ENCODE assay signal across 9 mouse cellular contexts in genomic region chr4:137729155-137729855, GRCm38 (mm10).
A peak's percentile ranks its signal among the peaks of the same experiment; 100 is the strongest.
DNase-seq lines count a peak whose midpoint lies in the region; ATAC-seq and TF ChIP-seq lines count a peak whose summit lies in the region.
"Had no signal": no experiment of that assay in that cellular context is flagged by ENCODE, and none has a peak within 500 bp of the region (broad histone marks: within the 10 kb centered on the region; RNA-seq: fewer than 3 reads in every experiment).

No protein-coding gene starts in this region.

- H3K27ac ChIP-seq in heart, embryonic 11.5 days (ENCODE audit: low read depth, low read length): no peak overlapping the region
- no peak overlapping the region for H3K27ac ChIP-seq in heart, adult 2 months
- no peak overlapping the region for H3K27ac ChIP-seq in forebrain, embryonic 15.5 days (replicated peaks)
- H3K27ac ChIP-seq in liver, embryonic 13.5 days: no peak overlapping the region
- H3K27ac ChIP-seq: macrophage had no signal

- no peak for TF ChIP-seq CTCF in heart, adult 2 months (IDR thresholded peaks at IDR 0.05)
- no peak for TF ChIP-seq CTCF in E14TG2a.4 (conservative IDR thresholded peaks at IDR 0.05; ENCODE audit: low read length)

- H3K4me3 ChIP-seq in heart, embryonic 11.5 days (ENCODE audit: low read depth, low read length): 0 out of 2 replicates have a peak overlapping the region, but pooled peaks have one; percentile 14
- H3K4me3 ChIP-seq in heart, adult 2 months: no peak overlapping the region
- H3K4me3 ChIP-seq in E14TG2a.4 (replicated peaks; ENCODE audit: low read length): peak overlapping the region; percentile 78
- H3K4me3 ChIP-seq in forebrain, embryonic 15.5 days: peak overlapping the region; percentile 50
- H3K4me3 ChIP-seq in liver, embryonic 13.5 days (replicated peaks): no peak overlapping the region

- no peaks in the 10 kb centered on the region for H3K9me3 ChIP-seq in heart, embryonic 11.5 days (replicated peaks; ENCODE audit: control insufficient read depth, low read length)
- H3K9me3 ChIP-seq in E14TG2a.4 (ENCODE audit: low read length): no peaks in the 10 kb centered on the region
- H3K9me3 ChIP-seq in forebrain, embryonic 15.5 days: no peaks in the 10 kb centered on the region
- H3K9me3 ChIP-seq in liver, embryonic 13.5 days (replicated peaks): no peaks in the 10 kb centered on the region

- H3K36me3 ChIP-seq in heart, embryonic 11.5 days (ENCODE audit: control insufficient read depth, insufficient read depth, low read length): no peaks in the 10 kb centered on the region
- H3K36me3 ChIP-seq in heart, adult 2 months (ENCODE audit: control insufficient read depth, insufficient read depth, low read length): no peaks in the 10 kb centered on the region
- peaks cover 16% of the 10 kb centered on the region; the same call in 1 of the 2 replicates for H3K36me3 ChIP-seq in E14TG2a.4 (ENCODE audit: insufficient read depth, low read length)
- no peaks in the 10 kb centered on the region for H3K36me3 ChIP-seq in forebrain, embryonic 15.5 days
- H3K36me3 ChIP-seq in liver, embryonic 13.5 days: no peaks in the 10 kb centered on the region

- H3K79me2 ChIP-seq in heart, adult 2 months (replicated peaks; ENCODE audit: control insufficient read depth, insufficient read depth, low read length): no peaks in the 10 kb centered on the region

- TF ChIP-seq POLR2A in heart, adult 2 months (IDR thresholded peaks at IDR 0.05; ENCODE audit: insufficient read depth, low read depth, low read length): no peak

- H3K27me3 ChIP-seq in heart, embryonic 11.5 days (ENCODE audit: control insufficient read depth, insufficient read depth, low read length): peaks cover 58% of the 10 kb centered on the region
- H3K27me3 ChIP-seq in heart, adult 2 months (ENCODE audit: control insufficient read depth, insufficient read depth, low read length): peaks cover 2% of the 10 kb centered on the region; the same call in 1 of the 2 replicates
- H3K27me3 ChIP-seq in E14TG2a.4 (ENCODE audit: insufficient read depth, low read length): peaks cover 20% of the 10 kb centered on the region
- H3K27me3 ChIP-seq in forebrain, embryonic 15.5 days: 0 out of 2 replicates have a peak, but pooled peaks cover 4% of the 10 kb centered on the region
- peaks cover 64% of the 10 kb centered on the region for H3K27me3 ChIP-seq in liver, embryonic 13.5 days

- H3K4me2 ChIP-seq in heart, embryonic 11.5 days: peak overlapping the region; percentile 46
- H3K4me2 ChIP-seq in forebrain, embryonic 15.5 days (replicated peaks): peak overlapping the region; percentile 74
- peak overlapping the region; percentile 2; the same call in 1 of the 2 replicates for H3K4me2 ChIP-seq in liver, embryonic 13.5 days

- no peak for ATAC-seq in heart, embryonic 11.5 days (replicated peaks; ENCODE audit: insufficient number of reproducible peaks, low FRiP score, low TSS enrichment)
- peak; percentile 34 for ATAC-seq in forebrain, embryonic 15.5 days (replicated peaks)
- no peak for ATAC-seq in liver, embryonic 13.5 days (ENCODE audit: low read depth)
- ATAC-seq in erythroblast, adult 5-6 weeks (replicated peaks; ENCODE audit: low FRiP score, poor library complexity, severe bottlenecking): no peak
- no peak for ATAC-seq in megakaryocyte-erythroid progenitor cell, adult 5-6 weeks (replicated peaks; ENCODE audit: low FRiP score, low TSS enrichment, poor library complexity, severe bottlenecking)

- intact Hi-C loops in heart, adult 2 months (cut with DNase I): no loop called here

- no peak overlapping the region for H3K9ac ChIP-seq in heart, embryonic 11.5 days (ENCODE audit: low read depth, low read length)
- H3K9ac ChIP-seq in heart, adult 2 months (ENCODE audit: low read depth, low read length): no peak overlapping the region
- H3K9ac ChIP-seq in forebrain, embryonic 15.5 days (replicated peaks): peak overlapping the region; percentile 40
- H3K9ac ChIP-seq in liver, embryonic 13.5 days: no peak overlapping the region

- H3K4me1 ChIP-seq in heart, embryonic 11.5 days (ENCODE audit: control insufficient read depth, insufficient read depth, low read length): peaks cover 9% of the 10 kb centered on the region; the same call in 1 of the 2 replicates
- H3K4me1 ChIP-seq in heart, adult 2 months (ENCODE audit: control insufficient read depth, insufficient read depth, low read length): no peaks in the 10 kb centered on the region; the same call in 1 of the 2 replicates
- peaks cover 75% of the 10 kb centered on the region for H3K4me1 ChIP-seq in E14TG2a.4 (replicated peaks; ENCODE audit: low read depth, low read length)
- H3K4me1 ChIP-seq in forebrain, embryonic 15.5 days: peaks cover 34% of the 10 kb centered on the region
- peaks cover 36% of the 10 kb centered on the region for H3K4me1 ChIP-seq in liver, embryonic 13.5 days (replicated peaks)

- no peak for TF ChIP-seq EP300 in heart, adult 2 months (IDR thresholded peaks at IDR 0.05; ENCODE audit: insufficient read depth, low read depth, low read length)

- DNase-seq in heart, adult 2 months: no peak
- no peak for DNase-seq in liver, embryonic 13.5 days
- no peak for DNase-seq in testis, postnatal 10 days (ENCODE audit: low spot score)

- WGBS in heart, embryonic 11.5 days (ENCODE audit: insufficient replicate concordance): 26% methylated on average over 24 of the region's 24 CpGs
- WGBS in heart, adult 2 months: 40% methylated on average over 24 of the region's 24 CpGs
- 18% methylated on average over 23 of the region's 24 CpGs for WGBS in forebrain, embryonic 15.5 days
- 23% methylated on average over 24 of the region's 24 CpGs for WGBS in liver, embryonic 13.5 days (ENCODE audit: insufficient replicate concordance)

Comparison
In these comparisons a context has a peak if more than half of its experiments do, and no peak if none do; other contexts are left out.
1. H3K4me3 ChIP-seq: peak in heart, embryonic 11.5 days (single experiment), E14TG2a.4 (single experiment) and forebrain, embryonic 15.5 days (single experiment); none in heart, adult 2 months (single experiment) and liver, embryonic 13.5 days (single experiment).
2. H3K4me2 ChIP-seq: peak in every context shown above with its lines; median percentile 74 in forebrain, embryonic 15.5 days; 46 in heart, embryonic 11.5 days; 2 in liver, embryonic 13.5 days.